Mouse (Mus musculus): ENCODE measurements around the gene Zp1. TPM values are rescaled to one million over a fixed set of nuclear protein-coding genes. Genes with fewer than 3 reads are reported as not detected.
A peak's percentile ranks its signal among the peaks of the same experiment; 100 is the strongest.

Zp1 gene
- polyA plus RNA-seq (2016; fragmentation: Nextera tagmentation; extraction: Ambion mirVana), result not detected in 2 replicates

GRCm38 (mm10) chr19:10920532-10920931 is at the start of gene Zp1:
TSS of gene Zp1 (minus strand) at chr19:10920632.
- no peaks in the 10 kb centered on the region for H3K27me3 ChIP-seq (replicated peaks; ENCODE audit: low read depth, poor library complexity, severe bottlenecking)
- peaks cover 6% of the 10 kb centered on the region for H3K4me1 ChIP-seq
- H3K27ac ChIP-seq (replicated peaks), result no peak within 1 kb of the TSS
- H3K36me3 ChIP-seq (replicated peaks), result no peaks in the 10 kb centered on the region
- no peak within 1 kb of the TSS for H3K4me3 ChIP-seq
- H3K9me3 ChIP-seq, result no peaks in the 10 kb centered on the region
- WGBS, result 51% methylated on average over 2 of the region's 2 CpGs
- DNase-seq (ENCODE audit: low spot score), result no peak

GRCm38 (mm10) chr19:10968578-10968977 is 48.1 kb upstream of the Zp1 start:
- H3K4me3 ChIP-seq, result no peak overlapping the region
- no peaks in the 10 kb centered on the region for H3K4me1 ChIP-seq
- no peaks in the 10 kb centered on the region for H3K36me3 ChIP-seq (replicated peaks)
- DNase-seq (ENCODE audit: low spot score), result no peak
- H3K27ac ChIP-seq (replicated peaks), result no peak overlapping the region
- peaks cover 19% of the 10 kb centered on the region; the same call in 1 of the 2 replicates for H3K9me3 ChIP-seq
- H3K27me3 ChIP-seq (replicated peaks; ENCODE audit: low read depth, poor library complexity, severe bottlenecking), result no peaks in the 10 kb centered on the region
- 90% methylated on average over 7 of the region's 7 CpGs for WGBS

GRCm38 (mm10) chr19:10965721-10966120 is 45.3 kb upstream of the Zp1 start:
- Histone ChIP-seq H3K9me3 (peaks cover 5% of the 10 kb centered on the region; the same call in 1 of the 2 replicates), H3K4me1 (no peaks in the 10 kb centered on the region), H3K4me3 (no peak overlapping the region), H3K27ac (replicated peaks) (no peak overlapping the region), H3K27me3 (replicated peaks; ENCODE audit: low read depth, poor library complexity, severe bottlenecking) (no peaks in the 10 kb centered on the region), H3K36me3 (replicated peaks) (no peaks in the 10 kb centered on the region)
- 87% methylated on average over 7 of the region's 7 CpGs for WGBS
- DNase-seq (ENCODE audit: low spot score), result no peak

DNA sequence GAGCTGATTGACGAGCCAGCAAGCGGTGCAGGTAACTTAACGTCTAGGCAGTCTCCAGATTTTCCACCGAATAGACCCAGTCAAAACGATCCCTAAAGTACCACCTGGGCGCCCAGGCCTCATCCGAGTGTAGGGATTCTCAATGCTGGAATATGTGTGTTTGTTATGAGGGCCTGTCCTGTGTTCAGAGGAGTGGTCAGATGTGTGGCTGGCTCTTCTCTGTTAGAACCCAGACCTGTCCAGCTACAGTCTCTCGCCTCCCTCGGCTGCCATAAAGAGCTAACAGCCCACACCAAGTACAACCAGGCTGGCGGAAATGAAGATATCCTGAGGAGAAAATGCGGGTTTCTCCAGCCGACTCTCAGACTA is 39.5 kb upstream of the Zp1 start:
- peaks cover 3% of the 10 kb centered on the region; the same call in 1 of the 2 replicates for H3K4me1 ChIP-seq
- DNase-seq (ENCODE audit: low spot score), result no peak
- WGBS, result 49% methylated on average over 12 of the region's 12 CpGs
- no peaks in the 10 kb centered on the region for H3K36me3 ChIP-seq (replicated peaks)
- H3K27me3 ChIP-seq (replicated peaks; ENCODE audit: low read depth, poor library complexity, severe bottlenecking), result no peaks in the 10 kb centered on the region
- no peaks in the 10 kb centered on the region for H3K9me3 ChIP-seq
- no peak overlapping the region for H3K27ac ChIP-seq (replicated peaks)
- H3K4me3 ChIP-seq, result no peak overlapping the region

GRCm38 (mm10) chr19:10959085-10959977 is 38.9 kb upstream of the Zp1 start:
- H3K9me3 ChIP-seq, result no peaks in the 10 kb centered on the region
- H3K27me3 ChIP-seq (replicated peaks; ENCODE audit: low read depth, poor library complexity, severe bottlenecking), result no peaks in the 10 kb centered on the region
- H3K27ac ChIP-seq (replicated peaks), result no peak overlapping the region
- 36% methylated on average over 11 of the region's 11 CpGs for WGBS
- no peak overlapping the region for H3K4me3 ChIP-seq
- H3K4me1 ChIP-seq, result peaks cover 3% of the 10 kb centered on the region; the same call in 1 of the 2 replicates
- no peaks in the 10 kb centered on the region for H3K36me3 ChIP-seq (replicated peaks)
- DNase-seq (ENCODE audit: low spot score), result peak; percentile 41

GRCm38 (mm10) chr19:10952021-10952939 is 31.8 kb upstream of the Zp1 start:
- Histone ChIP-seq H3K27me3 (replicated peaks; ENCODE audit: low read depth, poor library complexity, severe bottlenecking) (no peaks in the 10 kb centered on the region), H3K4me3 (no peak overlapping the region), H3K27ac (replicated peaks) (no peak overlapping the region; the same call in 1 of the 2 replicates), H3K9me3 (no peaks in the 10 kb centered on the region), H3K4me1 (peaks cover 35% of the 10 kb centered on the region), H3K36me3 (replicated peaks) (0 out of 2 replicates have a peak, but pooled peaks cover 2% of the 10 kb centered on the region)
- WGBS, result 75% methylated on average over 11 of the region's 11 CpGs
- DNase-seq (ENCODE audit: low spot score), result peak; percentile 41

GRCm38 (mm10) chr19:10949558-10949957 is 29.1 kb upstream of the Zp1 start:
- H3K36me3 ChIP-seq (replicated peaks), result peaks cover 29% of the 10 kb centered on the region
- H3K4me1 ChIP-seq, result peaks cover 46% of the 10 kb centered on the region
- H3K27ac ChIP-seq (replicated peaks), result peak overlapping the region; percentile 73
- no peaks in the 10 kb centered on the region for H3K27me3 ChIP-seq (replicated peaks; ENCODE audit: low read depth, poor library complexity, severe bottlenecking)
- 39% methylated on average over 9 of the region's 9 CpGs for WGBS
- no peak for DNase-seq (ENCODE audit: low spot score)
- H3K4me3 ChIP-seq, result peak overlapping the region; percentile 98
- no peaks in the 10 kb centered on the region for H3K9me3 ChIP-seq

- H3K27ac ChIP-seq (replicated peaks), result peak within 1 kb of the TSS; percentile 75
- peak within 1 kb of the TSS; percentile 98 for H3K4me3 ChIP-seq
- H3K9me3 ChIP-seq, result no peaks in the 10 kb centered on the region
- H3K27me3 ChIP-seq (replicated peaks; ENCODE audit: low read depth, poor library complexity, severe bottlenecking), result no peaks in the 10 kb centered on the region
- DNase-seq (ENCODE audit: low spot score), result peak; percentile 97
- H3K4me1 ChIP-seq, result peaks cover 46% of the 10 kb centered on the region
- WGBS, result under 1% methylated on average over 30 of the region's 30 CpGs
- peaks cover 33% of the 10 kb centered on the region for H3K36me3 ChIP-seq (replicated peaks)
These were observed 28.7 kb upstream of the Zp1 start, which contains the start of gene Ccdc86 for GRCm38 (mm10) chr19:10949112-10949511. TSS of gene Ccdc86 (minus strand) at chr19:10949266.

- 1% methylated on average over 20 of the region's 20 CpGs for WGBS
- peak overlapping the region; percentile 98 for H3K4me3 ChIP-seq
- DNase-seq (ENCODE audit: low spot score), result no peak
- H3K27me3 ChIP-seq (replicated peaks; ENCODE audit: low read depth, poor library complexity, severe bottlenecking), result no peaks in the 10 kb centered on the region
- H3K27ac ChIP-seq (replicated peaks), result peak overlapping the region; percentile 75
- no peaks in the 10 kb centered on the region for H3K9me3 ChIP-seq
- H3K36me3 ChIP-seq (replicated peaks), result peaks cover 40% of the 10 kb centered on the region
- peaks cover 46% of the 10 kb centered on the region for H3K4me1 ChIP-seq
These were observed 28.0 kb upstream of the Zp1 start for GRCm38 (mm10) chr19:10948416-10948815.

DNA sequence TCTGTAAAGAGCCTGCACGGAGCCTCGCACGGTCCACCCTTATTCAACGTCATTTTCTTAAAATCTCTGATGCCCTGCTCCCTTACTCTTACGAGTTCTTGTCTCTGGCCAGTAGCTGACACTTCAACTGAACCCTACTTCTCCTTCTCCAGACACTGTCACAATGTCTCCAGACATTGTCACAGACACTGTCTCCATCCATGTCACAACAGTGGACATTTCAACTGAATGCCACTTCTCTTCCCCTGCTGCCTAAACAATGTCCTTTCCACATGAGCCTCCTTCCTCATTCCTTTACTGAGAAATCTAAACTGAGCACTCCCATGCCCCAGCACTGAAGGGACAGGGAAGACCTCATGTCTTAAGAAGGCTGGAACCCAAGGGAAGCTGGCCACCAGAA is 26.8 kb upstream of the Zp1 start:
- Histone ChIP-seq H3K4me1 (peaks cover 42% of the 10 kb centered on the region), H3K36me3 (replicated peaks) (peaks cover 52% of the 10 kb centered on the region), H3K27ac (replicated peaks) (no peak overlapping the region), H3K27me3 (replicated peaks; ENCODE audit: low read depth, poor library complexity, severe bottlenecking) (no peaks in the 10 kb centered on the region), H3K4me3 (peak overlapping the region; percentile 98), H3K9me3 (no peaks in the 10 kb centered on the region)
- DNase-seq (ENCODE audit: low spot score), result no peak
- 91% methylated on average over 5 of the region's 5 CpGs for WGBS

- Histone ChIP-seq H3K27me3 (replicated peaks; ENCODE audit: low read depth, poor library complexity, severe bottlenecking) (no peaks in the 10 kb centered on the region), H3K9me3 (no peaks in the 10 kb centered on the region), H3K36me3 (replicated peaks) (peaks cover 59% of the 10 kb centered on the region), H3K27ac (replicated peaks) (no peak overlapping the region), H3K4me1 (peaks cover 35% of the 10 kb centered on the region), H3K4me3 (peak overlapping the region; percentile 98)
- no peak for DNase-seq (ENCODE audit: low spot score)
- 86% methylated on average over 3 of the region's 3 CpGs for WGBS
These were observed 26.1 kb upstream of the Zp1 start for GRCm38 (mm10) chr19:10946506-10946905.

DNA sequence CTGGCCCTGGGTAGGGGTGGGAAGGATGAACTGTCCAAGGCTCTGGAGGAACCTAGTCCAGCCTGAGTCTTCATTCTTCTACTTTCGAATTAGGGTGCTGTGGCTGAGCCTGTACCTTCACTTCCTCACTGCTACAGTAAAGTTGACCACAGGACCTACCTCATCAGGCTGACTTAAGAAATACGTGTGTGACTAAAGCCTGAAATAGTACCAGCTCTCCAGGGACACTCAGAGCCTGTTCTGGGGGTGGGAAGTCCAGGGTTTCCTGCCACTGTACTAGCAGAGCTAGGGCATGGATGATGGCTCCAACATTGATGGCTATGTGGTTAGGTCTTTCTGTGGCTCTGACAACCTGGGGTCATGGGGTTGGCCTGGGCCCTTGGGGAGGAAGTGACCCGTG is 23.5 kb upstream of the Zp1 start:
- no peaks in the 10 kb centered on the region for H3K27me3 ChIP-seq (replicated peaks; ENCODE audit: low read depth, poor library complexity, severe bottlenecking)
- H3K36me3 ChIP-seq (replicated peaks), result peaks cover 59% of the 10 kb centered on the region
- no peaks in the 10 kb centered on the region for H3K9me3 ChIP-seq
- peaks cover 38% of the 10 kb centered on the region for H3K4me1 ChIP-seq
- no peak overlapping the region for H3K27ac ChIP-seq (replicated peaks)
- WGBS, result 83% methylated on average over 3 of the region's 3 CpGs
- DNase-seq (ENCODE audit: low spot score), result no peak
- no peak overlapping the region for H3K4me3 ChIP-seq
